Mouse (Mus musculus) adrenal gland, postnatal 25 days (tissue): ENCODE data around the gene Mxd1. TPM values are rescaled to one million over a fixed set of nuclear protein-coding genes. Genes with fewer than 3 reads are reported as not detected.

Experiments
- DNase-seq: peaks from one replicate; pipeline ENCODE4 v3.0.0; 2021; ENCODE audit warnings: mixed read lengths
- total RNA-seq: library from RNA; stranded (reverse); gene quantifications from 2 replicates; pipeline ENCODE4 v1.2.3, GENCODE M21; 2021

Mxd1 gene
- total RNA-seq, 1 experiment from 2014 or later, result 12.7 TPM

DNA sequence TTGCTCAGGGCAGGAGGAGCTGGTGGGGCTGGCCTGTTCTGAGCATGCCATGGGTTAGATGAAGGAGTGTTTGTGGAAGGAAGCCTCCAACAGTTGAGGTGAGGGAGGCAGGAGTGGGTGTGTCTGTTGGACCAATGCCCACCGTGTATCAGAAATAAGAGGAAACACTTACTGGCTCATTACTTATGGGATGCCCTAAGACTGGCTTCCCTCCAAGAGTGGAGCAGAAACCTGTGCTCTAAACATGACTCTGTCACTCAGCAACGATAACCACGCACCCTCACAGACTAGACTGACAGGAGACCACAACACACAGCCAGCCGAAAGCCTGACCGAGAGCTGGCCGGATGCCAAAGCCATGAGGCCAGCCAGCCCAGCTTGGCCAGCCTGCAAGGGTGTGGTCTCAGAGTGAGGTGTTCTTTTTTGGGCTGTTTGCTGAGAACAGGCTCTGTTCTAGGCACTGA is 69.0 kb downstream of the Mxd1 start:
- DNase-seq, result peak; percentile 73

- peak; percentile 87 for DNase-seq
Observed at GRCm38 (mm10) chr6:86599197-86599596, 69.8 kb downstream of the Mxd1 start.

DNA sequence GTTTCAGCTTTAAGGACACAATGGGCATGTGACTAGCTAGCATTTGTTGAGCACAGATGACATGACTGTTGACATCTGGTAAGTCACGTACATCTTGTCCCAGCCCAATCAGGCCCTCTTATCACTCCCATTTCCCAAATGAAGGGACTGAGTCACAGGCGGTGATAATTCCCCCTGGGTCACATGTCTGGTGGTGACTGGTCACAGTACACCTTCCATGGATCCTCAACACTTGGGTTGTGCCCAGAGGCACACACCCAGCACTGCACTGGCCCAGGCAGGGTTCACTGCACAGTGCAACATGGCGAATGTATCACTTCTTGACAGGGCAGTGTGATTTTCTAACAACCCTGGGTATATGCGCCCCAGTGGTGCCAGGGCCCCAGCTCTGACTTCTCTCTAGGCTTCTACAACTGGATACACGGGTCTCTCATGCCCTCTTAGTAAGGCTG is 70.2 kb downstream of the Mxd1 start:
- DNase-seq, result no peak

Other genes with a start within 250 kb of the Mxd1 start
- gene Gm44790, start 242.5 kb downstream of the Mxd1 start, total RNA-seq, result not detected in 2 replicates
- gene C87436, start 230.8 kb downstream of the Mxd1 start, total RNA-seq, result 26.0 and 31.3 TPM in 2 replicates
- 296 and 313 TPM in 2 replicates for gene Pcbp1, start 142.8 kb downstream of the Mxd1 start, total RNA-seq
- gene Asprv1, start 41.0 kb downstream of the Mxd1 start, total RNA-seq, result not detected in 2 replicates
- 66.3 and 69.1 TPM in 2 replicates for gene Snrnp27, start 15.4 kb upstream of the Mxd1 start, total RNA-seq
- gene Gmcl1, start 64.2 kb upstream of the Mxd1 start, total RNA-seq, result 21.0 and 29.9 TPM in 2 replicates
- 56.7 and 68.9 TPM in 2 replicates for gene Anxa4, start 124.4 kb upstream of the Mxd1 start, total RNA-seq
- 93.8 and 99.7 TPM in 2 replicates for gene Aak1, start 180.4 kb upstream of the Mxd1 start, total RNA-seq